Mouse (Mus musculus): ENCODE measurements at regions not wholly inside any gene's neighbourhood (a gene's known extent, or its start where the extent isn't known, plus 50 kb on each side); places are given as distances from the start of the nearest gene placed in this dataset.

GRCm38 (mm10) chr9:24942943-24943342 lies 146.3 kb upstream of the Gm10181 start:
- DNase-seq (ENCODE audit: low read depth) = no peak

- DNase-seq (ENCODE audit: low read depth) = no peak
Measured at GRCm38 (mm10) chr9:24943830-24944229, 145.4 kb upstream of the Gm10181 start.

- DNase-seq (ENCODE audit: low read depth) = no peak
Measured at GRCm38 (mm10) chr9:24952516-24952915, 136.7 kb upstream of the Gm10181 start.

- DNase-seq (ENCODE audit: low read depth) = no peak
Measured at GRCm38 (mm10) chr9:24955641-24956040, 133.6 kb upstream of the Gm10181 start.

GRCm38 (mm10) chr9:24956566-24956965 lies 132.7 kb upstream of the Gm10181 start:
- no peak for DNase-seq (ENCODE audit: low read depth)

- DNase-seq (ENCODE audit: low read depth) = no peak
Measured at GRCm38 (mm10) chr9:24963290-24963689, 125.9 kb upstream of the Gm10181 start.

GRCm38 (mm10) chr9:24967571-24967970 lies 121.7 kb upstream of the Gm10181 start:
- no peak for DNase-seq (ENCODE audit: low read depth)

- DNase-seq (ENCODE audit: low read depth) = no peak
Measured at GRCm38 (mm10) chr9:24974021-24974741, 115.0 kb upstream of the Gm10181 start.

- no peak for DNase-seq (ENCODE audit: low read depth)
Measured at GRCm38 (mm10) chr9:24982796-24983195, 106.4 kb upstream of the Gm10181 start.

GRCm38 (mm10) chr9:24994491-24994890 lies 94.7 kb upstream of the Gm10181 start:
- DNase-seq (ENCODE audit: low read depth) = no peak

- no peak for DNase-seq (ENCODE audit: low read depth)
Measured at GRCm38 (mm10) chr9:25021095-25021691, 68.0 kb upstream of the Gm10181 start.

GRCm38 (mm10) chr9:25022439-25022838 lies 66.8 kb upstream of the Gm10181 start:
- DNase-seq (ENCODE audit: low read depth) = no peak

- no peak for DNase-seq (ENCODE audit: low read depth)
Measured at GRCm38 (mm10) chr9:25024486-25024885, 64.7 kb upstream of the Gm10181 start.

- DNase-seq (ENCODE audit: low read depth) = peak; percentile 65
Measured at GRCm38 (mm10) chr9:25027581-25027980, 61.6 kb upstream of the Gm10181 start.

- DNase-seq (ENCODE audit: low read depth) = no peak
Measured at GRCm38 (mm10) chr9:25028305-25028704, 60.9 kb upstream of the Gm10181 start.

- no peak for DNase-seq (ENCODE audit: low read depth)
Measured at GRCm38 (mm10) chr9:25031466-25031865, 57.8 kb upstream of the Gm10181 start.

Measured in induced T-regulatory cell, adult 2 months (primary cell).